Mouse (Mus musculus): ENCODE results near the gene Znrd1as.
"Not testable (repeated sequence)": the region's sequence is repeated elsewhere in the genome, so short reads cannot be mapped to it uniquely, and the experiment has no call there.

Znrd1as gene

DNA sequence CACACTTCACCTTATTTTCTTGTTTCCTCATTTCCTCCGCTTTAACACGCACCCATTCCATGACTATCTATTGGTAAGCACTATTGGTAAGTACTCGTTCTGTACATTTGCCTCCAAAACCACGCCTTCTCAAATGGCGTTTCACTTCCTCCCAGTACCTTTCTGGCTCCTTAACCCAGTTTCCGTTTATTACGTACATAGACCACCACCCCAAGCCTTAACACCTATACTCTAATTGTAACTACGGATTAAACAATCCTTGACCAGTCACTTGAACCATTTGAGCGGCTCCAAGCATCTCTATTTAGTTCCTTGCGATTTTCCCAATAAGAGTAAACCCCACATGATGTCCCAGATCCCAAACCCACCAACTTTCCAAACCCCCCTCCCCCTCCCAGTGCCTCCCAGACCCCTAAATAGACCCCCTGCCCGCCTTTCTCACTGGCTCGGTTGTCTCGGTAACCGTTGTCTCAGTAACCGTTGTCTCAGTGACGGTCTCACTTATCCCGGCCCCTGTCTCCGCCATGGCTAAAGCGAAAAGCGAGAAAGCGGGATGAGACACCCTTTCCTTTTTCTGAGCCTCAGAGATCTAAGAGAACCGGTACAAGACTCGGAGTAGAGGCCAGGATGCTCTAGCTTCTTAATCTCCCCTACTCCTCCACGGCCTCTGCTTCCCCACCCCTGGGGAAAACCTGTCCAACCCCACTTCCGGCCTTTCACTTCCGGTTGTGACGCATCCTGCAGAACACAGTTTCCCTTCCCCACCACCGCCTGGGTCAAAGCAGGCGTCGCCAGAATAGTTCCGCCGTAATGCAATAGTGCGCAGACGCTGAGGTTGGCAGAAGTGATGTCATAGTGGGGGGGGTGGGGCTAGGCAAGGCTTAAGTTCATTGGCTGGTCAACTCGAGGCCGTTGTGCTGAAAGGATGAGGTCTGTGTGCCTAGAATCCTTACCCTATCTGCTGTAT, 7.1 kb upstream of the Znrd1as start, which contains the start of gene Ppp1r11:
Ppp1r11 (minus strand) TSS at position 761 of the 967 bp plus-strand sequence.
- peak; percentile 98 for DNase-seq

DNA sequence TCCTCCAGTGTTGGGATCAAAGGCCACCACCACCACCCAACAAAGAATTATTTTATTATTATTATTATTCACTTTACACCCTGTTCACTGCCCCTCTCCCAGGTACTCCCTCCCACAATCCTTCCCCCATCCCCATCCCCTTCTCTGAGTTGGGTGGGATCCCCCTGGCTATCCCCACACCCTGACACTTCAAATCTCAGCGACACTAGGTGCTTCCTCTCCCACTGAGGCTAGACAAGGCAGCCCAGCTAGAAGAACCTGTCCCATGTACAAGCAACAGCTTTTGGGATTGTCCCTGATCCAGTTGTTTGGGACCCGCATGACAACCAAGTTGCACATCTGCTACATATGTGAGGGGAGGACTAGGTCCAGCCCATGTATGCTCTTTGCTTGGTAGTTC, 5.8 kb upstream of the Znrd1as start:
- peak; percentile 62 for DNase-seq

DNA sequence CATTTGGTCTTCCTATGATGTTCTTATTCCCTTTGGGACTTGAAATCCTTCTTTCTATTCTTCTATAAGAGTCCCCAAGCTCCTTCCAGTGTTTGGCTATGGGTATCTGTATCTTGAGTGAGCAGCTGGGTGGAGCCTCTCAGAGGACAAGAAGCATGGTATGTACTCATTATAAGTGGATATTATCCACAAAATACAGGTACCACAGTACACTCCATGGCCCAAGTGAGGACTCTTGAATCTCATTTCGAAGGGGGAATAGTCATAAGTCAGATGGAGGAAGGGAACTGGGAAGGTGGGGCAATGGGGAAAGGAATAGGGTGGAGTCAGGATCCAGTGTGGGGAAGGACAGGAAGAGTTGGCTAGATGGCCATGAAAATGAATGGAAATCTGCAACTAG, 5.3 kb upstream of the Znrd1as start:
- DNase-seq, result peak; percentile 40

- DNase-seq, result no peak
These were observed 492 bp downstream of the Znrd1as start for GRCm38 (mm10) chr17:36958884-36959283.

- DNase-seq, result no peak
These were observed 2.7 kb downstream of the Znrd1as start for GRCm38 (mm10) chr17:36961125-36961524.

- DNase-seq, result no peak
These were observed 8.5 kb downstream of the Znrd1as start for GRCm38 (mm10) chr17:36966875-36967274.

DNA sequence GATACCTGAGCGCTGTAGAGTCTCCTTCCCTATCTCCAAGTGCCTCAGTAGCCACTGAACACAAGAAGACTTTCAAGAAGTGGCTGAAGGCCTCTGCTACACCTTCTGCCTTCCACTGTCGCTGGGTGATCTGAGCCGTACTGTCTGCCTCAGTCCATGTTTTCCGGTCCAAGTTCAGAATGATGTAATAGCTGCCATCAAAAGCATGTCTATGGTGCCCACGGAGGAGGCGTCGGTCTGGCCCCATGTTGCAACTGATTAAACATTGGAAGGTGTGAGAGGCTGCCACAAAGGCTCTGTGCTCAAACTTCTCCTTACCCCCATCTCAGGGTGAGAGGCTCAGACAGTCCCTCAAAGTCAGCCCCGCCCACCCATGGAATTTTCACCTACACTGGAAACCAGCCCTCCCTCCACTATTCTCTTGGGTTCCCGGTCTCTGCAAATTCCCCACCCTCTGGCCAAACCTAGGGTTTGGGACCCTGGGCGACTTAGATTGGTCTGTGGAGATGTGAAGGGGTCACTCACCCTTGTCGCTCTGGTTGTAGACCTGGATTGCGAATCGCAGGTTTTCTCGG, 12.0 kb downstream of the Znrd1as start:
- DNase-seq, result no peak

DNA sequence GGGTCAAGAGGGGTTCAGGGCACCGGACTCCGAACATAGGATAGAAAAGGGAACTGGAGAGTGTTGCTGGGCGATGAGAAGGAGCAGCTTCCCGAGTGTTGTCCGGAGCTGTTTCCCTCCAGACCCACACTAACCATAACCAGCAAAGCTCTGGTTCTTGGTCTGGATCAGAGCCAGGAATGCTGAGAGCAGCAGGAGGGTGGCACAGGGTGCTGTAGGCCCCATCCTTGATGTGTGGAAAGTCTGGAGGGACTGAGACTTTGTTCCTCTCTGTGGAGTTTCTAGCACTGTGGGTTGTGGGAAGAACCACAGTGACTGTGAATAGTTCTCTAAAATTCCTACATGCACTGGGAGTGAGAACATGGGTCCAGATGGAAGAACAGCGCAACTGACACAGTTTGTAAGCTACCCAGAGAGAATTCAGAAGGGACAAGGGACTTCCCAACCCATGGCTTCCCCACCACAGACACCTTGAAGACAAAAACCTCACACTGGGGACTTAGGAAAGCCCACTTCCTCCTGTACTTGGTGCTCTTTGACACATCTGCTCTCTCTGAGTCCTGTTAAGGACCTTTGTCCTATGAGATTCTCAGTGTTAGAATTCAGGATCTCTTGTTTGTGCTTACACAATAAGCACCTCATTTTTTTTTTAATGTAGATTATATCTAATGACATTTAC, 12.9 kb downstream of the Znrd1as start:
- no peak for DNase-seq

DNA sequence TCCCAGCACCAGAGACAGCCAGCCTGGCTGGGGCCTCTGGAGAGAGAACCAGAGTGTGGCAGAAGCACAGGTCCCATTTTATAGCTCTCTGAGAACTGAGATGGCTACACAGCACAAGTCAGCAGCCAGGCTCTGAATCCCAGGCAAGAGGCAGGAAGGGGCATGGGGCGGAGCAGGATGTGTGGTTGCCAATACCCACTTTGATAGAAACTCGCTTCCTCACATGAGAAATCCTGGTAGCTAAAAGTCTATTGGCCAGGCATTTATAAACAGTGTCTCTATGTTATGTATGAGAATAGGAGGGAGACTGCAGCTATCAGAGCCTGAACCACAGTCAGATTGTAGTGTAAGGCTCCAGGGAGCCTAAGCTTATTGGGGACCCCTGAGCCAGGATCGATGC, 14.4 kb downstream of the Znrd1as start:
- DNase-seq, result no peak

GRCm38 (mm10) chr17:36973271-36973787, 14.9 kb downstream of the Znrd1as start:
- DNase-seq, result no peak

GRCm38 (mm10) chr17:36981221-36981813, 22.9 kb downstream of the Znrd1as start, which contains the start of gene 2410137M14Rik:
2410137M14Rik (minus strand) TSS chr17:36981237.
- no peak for DNase-seq

- no peak for DNase-seq
These were observed 23.5 kb downstream of the Znrd1as start for GRCm38 (mm10) chr17:36981845-36982244.

- DNase-seq, result no peak
These were observed 24.1 kb downstream of the Znrd1as start for GRCm38 (mm10) chr17:36982253-36983155.

DNA sequence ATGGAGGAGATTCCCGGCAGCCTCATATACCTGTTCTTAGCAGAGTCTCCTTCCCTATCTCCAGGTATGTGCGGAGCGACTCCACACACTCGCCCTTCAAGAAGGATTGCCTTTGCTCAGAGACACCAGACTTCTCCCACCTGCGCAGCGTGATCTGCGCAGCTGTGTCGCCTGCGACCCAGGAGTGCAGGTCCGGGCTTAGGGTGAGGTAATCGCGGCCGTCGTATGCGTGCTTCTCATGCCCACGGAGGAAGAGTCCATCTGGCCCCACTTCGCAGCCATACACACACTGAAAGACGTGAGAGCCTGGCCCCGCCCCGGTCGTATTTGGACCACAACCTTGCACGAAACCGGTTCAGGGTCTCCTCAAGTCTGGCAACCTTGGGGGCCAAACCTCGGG, 30.1 kb downstream of the Znrd1as start:
- DNase-seq, result no peak

DNA sequence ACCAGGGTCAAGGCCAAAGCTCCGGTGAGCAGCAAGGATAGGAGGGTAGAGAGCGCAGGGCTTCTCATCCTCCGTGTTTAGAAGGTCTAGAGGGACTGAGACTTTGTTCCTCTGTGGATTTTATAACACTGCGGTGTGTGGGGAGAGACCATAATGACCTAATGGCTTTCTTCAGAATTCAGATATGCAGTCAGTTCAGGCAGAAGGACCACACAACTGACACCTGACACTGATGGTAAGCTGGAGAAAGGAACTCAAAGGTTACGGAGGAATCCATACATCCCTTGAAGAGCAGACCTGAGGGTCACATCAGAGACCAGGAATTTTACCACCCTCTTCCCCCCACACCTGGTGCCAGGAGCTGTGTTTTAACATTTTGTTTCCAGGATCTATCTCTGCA, 31.0 kb downstream of the Znrd1as start, which contains the start of gene H2-M5:
H2-M5 (minus strand) TSS at position 101 of the 400 bp plus-strand sequence.
- DNase-seq, result no peak

DNA sequence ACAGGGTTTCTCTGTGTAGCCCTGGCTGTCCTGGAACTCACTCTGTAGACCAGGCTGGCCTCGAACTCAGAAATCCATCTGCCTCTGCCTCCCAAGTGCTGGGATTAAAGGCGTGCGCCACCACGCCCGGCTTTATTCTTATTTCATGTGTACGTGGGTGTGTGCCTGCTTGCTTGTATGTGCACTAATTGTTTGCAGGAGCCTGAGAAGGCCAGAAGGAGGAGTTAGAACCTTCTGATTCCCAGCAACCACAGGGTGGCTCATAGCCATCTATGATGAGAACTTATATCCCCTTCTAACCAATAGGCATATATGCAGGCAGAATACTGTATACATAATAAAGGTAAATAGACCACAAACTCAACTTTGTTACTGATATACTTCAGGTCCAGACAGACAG, 32.2 kb downstream of the Znrd1as start:
- DNase-seq, result not testable (repeated sequence)

DNA sequence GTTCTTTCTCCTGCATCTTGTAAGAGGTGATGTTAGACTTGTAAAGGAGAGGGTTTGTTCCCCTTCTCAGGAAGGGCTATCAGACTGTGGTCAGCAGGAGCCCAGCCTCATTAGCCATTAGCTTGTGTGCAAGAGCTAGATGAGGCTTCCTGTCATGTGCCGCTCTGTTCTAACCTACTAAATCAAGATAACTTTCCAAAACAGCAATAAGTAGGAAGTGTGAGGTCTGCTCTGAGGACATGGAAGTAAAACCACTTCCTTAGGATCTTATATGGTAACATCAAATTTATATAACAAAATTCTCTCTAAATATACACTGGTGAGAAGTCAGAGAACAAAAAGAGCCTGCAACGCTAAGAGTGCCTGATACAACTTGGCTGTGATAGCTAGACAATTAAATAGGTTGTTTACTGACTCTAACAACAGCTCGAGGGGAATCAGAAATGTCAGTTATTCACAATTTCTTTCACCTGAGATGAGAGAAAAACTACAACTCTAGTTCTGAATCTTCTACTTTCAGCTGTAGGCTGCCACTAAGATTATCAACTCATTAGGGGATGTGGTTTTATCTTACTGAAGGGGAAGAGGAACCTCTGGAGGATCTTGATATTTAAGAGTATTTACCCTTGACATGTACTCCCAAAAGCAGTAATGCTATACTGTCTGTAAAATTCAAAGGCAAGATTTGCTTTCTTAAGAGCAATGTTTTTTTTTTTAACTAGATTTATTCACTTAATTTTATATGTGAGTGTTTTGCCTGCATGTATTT, 34.1 kb downstream of the Znrd1as start:
- no peak for DNase-seq

GRCm38 (mm10) chr17:36993770-36994325, 35.5 kb downstream of the Znrd1as start:
- DNase-seq, result no peak

- DNase-seq, result no peak
These were observed 36.1 kb downstream of the Znrd1as start for GRCm38 (mm10) chr17:36994528-36994927.

DNA sequence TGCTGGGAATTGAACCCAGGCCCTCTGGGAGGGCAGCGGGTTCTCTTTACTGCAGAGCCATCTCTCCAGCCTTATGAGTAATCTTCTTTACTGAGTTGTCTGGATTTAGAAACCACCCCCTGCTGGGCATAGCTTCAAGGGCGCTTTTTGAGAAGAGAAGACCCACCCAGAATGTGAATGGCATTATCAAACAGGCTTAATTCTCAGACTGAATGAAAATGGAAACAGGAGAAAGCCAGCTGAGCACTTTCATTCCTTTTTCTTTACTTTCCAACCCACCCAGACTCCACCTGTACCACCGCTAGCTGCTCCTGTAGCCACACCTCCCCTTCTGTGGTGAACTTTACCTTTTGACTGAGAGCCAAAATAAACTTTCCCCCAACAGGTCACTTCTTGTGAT, 37.1 kb downstream of the Znrd1as start:
- no peak for DNase-seq

Data from cerebellum, adult 9-11 months (tissue).